Mouse (Mus musculus): Measurements from ENCODE around the gene 1700113H08Rik. TPM values are rescaled to one million over a fixed set of nuclear protein-coding genes. Genes with fewer than 3 reads are reported as not detected.

1700113H08Rik gene
- total RNA-seq, 2 experiments from 2014 or later: not detected

DNA sequence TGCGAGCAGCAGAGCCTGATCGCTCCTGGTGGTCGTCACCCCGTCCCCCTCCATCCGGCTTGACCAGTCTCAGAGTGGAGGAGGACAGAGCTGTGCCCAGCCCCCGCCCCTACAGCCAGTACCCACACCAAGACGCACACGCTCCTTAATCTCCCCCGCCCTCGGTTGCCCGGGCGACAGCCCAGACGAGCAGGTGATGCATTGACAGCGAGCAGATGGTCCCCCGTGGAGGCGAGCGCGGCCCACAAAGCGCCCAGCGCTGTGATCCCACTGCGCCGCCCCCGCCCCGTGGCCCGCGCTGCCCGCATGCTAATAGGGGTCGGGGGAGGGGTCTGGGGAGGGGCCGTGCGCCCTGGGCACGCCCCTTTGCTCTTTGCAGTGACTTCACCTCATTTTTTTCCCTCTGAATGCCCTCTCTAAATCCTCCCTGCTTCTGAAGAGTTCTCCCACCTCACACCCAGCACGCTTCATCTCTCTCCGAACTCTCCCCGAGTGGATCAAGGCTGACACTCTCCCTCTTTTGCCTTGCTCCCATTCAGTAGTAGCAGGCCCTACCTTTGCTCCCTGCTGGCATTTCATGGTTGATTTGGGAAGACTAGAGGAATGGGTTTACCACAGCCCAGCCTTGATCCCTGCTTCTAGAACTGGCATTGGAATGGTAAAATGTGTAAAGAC is 543 bp downstream of the 1700113H08Rik start:
- intact Hi-C loops (cut with DNase I): no loop called here
- no peak for DNase-seq

- intact Hi-C loops (cut with DNase I): no loop called here
- DNase-seq: no peak
Observed at GRCm38 (mm10) chr10:87058926-87059325, 1.1 kb downstream of the 1700113H08Rik start.

DNA sequence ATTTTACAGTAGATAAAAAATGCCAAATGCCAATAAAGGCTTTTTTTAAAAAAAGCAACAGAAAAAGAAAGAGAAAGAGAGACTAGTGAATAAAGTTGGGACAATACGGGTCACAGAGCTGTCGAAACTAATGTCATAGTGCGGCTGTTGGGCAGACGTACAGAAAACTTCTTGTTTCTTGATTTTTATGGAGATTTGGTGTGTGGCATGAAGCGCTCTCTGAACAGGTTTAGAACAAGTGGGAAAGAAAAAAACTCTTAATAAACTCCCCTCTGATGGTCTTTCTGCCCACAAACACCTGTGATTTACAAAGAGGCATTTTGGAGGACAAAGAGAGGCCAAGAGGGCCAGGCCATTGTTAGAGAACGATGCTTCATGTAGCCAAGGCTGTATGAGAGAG is 1.6 kb downstream of the 1700113H08Rik start:
- DNase-seq: no peak
- intact Hi-C loops (cut with DNase I): no loop called here

DNA sequence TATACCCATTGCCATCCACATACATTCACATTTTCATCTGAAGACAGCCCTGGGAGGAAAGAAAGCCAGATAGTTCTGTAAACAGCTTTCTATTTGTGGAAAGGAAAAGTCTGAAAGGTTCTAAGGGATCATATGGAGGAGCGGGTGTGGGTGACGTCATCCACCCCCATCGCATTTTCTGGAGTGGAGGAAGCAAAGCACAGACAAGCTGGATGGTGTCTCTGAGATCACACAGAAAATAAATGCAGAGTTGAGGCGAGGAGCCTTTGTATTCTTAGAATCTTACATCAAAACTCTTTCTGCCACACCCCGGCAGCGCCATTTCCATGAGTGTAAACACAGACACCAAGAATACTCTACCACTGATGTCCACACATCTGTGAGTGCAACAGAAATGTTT is 26.4 kb downstream of the 1700113H08Rik start:
- intact Hi-C loops (cut with DNase I): no loop called here
- DNase-seq: no peak

- no peak for DNase-seq
- intact Hi-C loops (cut with DNase I): no loop called here
Observed at GRCm38 (mm10) chr10:87087646-87088045, 29.8 kb downstream of the 1700113H08Rik start.

- intact Hi-C loops (cut with DNase I): loop anchor here (2.0 kb wide), 1 partner anchor 411 kb away; no protein-coding TSS in a partner anchor
- no peak for DNase-seq
Observed at GRCm38 (mm10) chr10:87094249-87094648, 36.4 kb downstream of the 1700113H08Rik start.

GRCm38 (mm10) chr10:87098722-87099121 is 40.9 kb downstream of the 1700113H08Rik start:
- intact Hi-C loops (cut with DNase I): no loop called here
- DNase-seq: no peak

DNA sequence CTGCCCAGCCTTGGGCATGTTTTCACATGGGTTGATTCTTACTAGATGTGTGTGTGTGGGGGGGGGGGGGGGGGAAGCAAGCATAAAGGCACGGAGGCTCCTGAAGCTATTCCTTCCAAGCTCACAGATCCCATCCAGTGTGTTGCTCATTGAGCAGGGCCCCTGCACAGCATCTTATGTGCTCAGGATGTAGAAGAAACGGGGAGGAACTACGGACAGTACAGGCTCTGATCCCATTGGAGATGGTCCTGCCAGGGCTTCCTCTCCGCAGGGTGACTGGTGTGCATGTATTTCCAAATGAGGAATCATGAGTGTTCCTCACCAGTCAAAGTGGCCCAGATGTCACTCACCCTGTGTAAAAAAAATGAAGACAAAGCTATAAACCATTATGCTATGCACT is 42.8 kb downstream of the 1700113H08Rik start:
- intact Hi-C loops (cut with DNase I): no loop called here
- DNase-seq: no peak

DNA sequence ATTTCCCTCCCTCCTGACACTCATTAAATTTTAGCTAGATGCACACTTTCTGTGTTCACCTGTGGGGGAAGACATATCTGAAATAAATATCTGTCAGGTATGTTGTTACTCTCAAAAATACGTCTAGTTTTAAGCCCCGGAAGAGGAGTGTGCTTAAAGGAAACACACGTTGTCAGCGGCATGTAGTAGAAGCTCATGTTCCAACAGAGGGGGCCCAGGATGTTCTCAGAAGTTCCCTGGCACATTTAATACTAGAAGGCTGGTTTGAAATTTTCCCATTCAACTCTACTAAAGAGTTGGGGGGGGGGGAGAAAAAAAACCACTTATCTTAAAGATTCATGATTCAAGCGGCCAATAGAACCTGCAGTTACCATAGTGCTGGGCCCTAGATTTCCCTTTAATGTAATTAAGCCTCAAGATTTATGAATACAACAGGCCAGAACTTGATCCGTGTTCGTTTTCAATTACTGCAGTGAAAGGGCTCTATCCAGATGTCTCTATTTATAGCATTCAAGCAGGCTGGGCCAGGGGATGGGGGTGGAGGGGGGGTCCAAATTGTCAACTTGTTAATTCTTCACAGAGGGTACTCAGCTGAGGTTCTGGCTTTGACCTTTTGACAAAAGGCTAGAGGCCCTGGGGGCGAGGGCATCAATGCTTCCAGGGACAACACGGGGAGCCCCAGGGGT is 43.6 kb downstream of the 1700113H08Rik start:
- no peak for DNase-seq
- intact Hi-C loops (cut with DNase I): no loop called here

GRCm38 (mm10) chr10:87101951-87102320 is 44.1 kb downstream of the 1700113H08Rik start:
- intact Hi-C loops (cut with DNase I): no loop called here
- DNase-seq: no peak

GRCm38 (mm10) chr10:87102455-87102854 is 44.6 kb downstream of the 1700113H08Rik start:
- no peak for DNase-seq
- intact Hi-C loops (cut with DNase I): no loop called here

- intact Hi-C loops (cut with DNase I): no loop called here
- no peak for DNase-seq
Observed at GRCm38 (mm10) chr10:87103286-87103685, 45.4 kb downstream of the 1700113H08Rik start.

DNA sequence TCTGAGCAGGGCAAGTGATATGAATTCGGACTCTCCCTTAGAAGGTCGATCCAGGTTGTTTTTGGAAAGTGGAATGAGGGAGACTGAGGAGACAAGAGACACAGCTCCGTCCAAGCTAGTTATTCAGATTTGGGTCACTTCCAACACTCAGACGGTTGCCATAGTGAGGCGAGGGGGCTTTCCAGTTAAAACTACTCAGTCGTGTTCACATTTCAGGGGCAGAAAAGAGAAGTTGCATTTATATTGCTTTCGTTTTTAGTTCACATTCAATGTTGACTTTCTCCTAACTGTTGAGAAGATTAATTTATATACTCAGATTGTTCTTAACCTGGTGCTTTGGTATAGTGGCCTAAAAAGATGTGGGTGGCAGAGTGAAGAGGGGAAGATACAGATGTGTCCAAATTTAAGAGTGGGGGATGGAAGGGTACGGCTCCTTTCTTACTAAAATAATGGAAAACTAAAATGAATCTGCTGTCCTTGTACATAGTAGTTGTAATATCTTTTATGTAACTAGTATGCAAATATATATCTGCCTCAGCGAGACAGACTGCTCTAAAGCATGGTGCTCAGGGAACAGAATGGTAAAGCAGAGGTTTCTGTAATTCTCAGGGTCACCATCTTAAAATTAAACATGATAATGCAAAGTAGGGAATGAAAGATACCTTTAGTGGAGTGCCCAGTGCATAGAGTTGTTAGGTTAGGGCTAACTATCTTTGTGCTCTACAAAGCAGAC is 49.9 kb downstream of the 1700113H08Rik start:
- DNase-seq: no peak
- intact Hi-C loops (cut with DNase I): no loop called here

DNA sequence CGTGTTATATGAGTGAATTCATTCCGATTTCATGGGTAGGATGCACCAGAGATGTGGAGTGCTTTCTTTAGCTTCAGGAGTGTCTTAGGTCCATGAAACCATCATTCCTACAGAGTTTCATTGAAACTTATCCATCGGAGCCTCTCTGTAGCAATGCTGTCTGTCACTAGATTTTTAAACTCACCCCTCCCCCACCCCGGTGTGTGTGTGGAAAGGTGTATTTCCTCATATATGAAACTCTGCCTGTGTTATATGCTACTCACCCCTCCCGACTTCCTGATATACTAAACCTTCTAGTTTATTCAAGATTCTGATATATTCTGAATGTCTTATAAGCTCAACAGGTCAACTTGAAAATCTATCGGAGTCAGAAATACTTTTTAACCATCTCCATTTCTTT is 50.5 kb downstream of the 1700113H08Rik start:
- intact Hi-C loops (cut with DNase I): no loop called here

GRCm38 (mm10) chr10:87109038-87109771 is 51.4 kb downstream of the 1700113H08Rik start:
- no peak for DNase-seq
- intact Hi-C loops (cut with DNase I): no loop called here

More for the DNA sequence above, 50.5 kb downstream of the 1700113H08Rik start:
- DNase-seq: no peak

DNA sequence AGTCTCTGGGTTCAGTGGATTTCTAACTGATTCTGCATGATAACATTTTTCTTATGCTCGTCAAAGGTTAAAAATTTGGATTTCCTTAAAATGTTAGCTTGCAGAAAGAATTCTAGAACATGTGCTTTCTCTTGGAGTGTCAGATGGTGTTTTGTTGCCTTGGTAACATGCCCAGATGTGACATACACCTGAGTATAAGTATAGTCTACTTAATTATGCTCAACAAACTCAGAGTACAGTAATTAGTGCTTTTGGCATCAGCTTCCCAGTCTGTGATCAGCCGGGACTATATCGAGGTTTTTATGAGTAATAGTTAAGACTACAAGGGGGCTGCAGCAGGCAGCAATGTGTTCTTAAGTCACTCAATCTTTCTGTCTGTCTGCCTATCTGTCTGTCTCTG is 53.1 kb downstream of the 1700113H08Rik start:
- no peak for DNase-seq
- intact Hi-C loops (cut with DNase I): no loop called here

DNA sequence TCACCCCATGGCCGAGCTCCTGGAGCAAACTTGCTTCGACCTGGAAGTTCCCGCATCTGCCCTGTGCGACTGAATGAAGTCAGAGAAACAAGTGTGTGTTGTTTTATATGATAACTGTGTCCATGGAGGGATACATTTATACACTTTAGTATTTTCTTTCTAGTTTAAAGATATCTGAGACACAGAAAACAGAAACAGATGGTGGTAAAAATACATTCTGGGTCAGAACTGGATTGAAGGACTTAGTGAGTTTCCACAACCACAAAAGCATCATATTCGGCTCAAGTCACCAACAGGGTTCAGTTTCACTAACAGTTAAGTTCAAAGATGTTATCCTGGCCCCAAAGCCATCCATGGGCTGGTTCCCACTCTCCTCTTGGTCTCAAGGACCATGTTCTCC is 67.2 kb downstream of the 1700113H08Rik start:
- no peak for DNase-seq
- intact Hi-C loops (cut with DNase I): no loop called here

DNA sequence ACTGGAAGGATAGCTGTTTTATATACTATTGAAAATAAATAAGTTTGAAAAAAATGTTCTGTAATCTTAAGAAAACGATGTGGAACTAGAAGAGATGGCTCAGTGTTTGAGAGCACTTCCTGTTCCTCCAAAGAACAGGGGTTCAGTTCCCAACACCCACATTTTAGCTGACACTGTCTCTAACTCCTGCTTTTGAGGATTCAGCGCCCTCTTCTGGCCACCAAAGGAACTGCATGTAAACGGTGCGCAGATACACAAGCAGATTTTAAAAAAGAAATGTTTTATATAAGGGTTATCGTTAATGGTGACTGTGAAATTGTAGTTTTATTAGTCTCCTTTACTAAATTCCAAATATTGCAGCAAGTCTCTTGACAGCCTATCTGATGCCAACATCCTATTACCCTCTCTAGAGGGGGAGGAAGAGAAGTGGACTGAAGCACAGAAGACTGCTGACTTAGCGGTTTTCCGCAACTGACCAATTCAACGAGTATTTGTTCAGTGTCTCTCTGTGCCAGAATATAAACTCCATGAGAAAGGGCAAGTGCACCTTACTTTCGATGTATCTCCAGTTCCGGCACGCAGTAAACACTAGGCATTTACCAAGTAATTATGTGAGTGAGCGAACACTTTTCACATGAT is 68.5 kb downstream of the 1700113H08Rik start:
- no peak for DNase-seq
- intact Hi-C loops (cut with DNase I): no loop called here

- intact Hi-C loops (cut with DNase I): no loop called here
- DNase-seq: no peak
Observed at GRCm38 (mm10) chr10:87151050-87151449, 93.2 kb downstream of the 1700113H08Rik start.

DNA sequence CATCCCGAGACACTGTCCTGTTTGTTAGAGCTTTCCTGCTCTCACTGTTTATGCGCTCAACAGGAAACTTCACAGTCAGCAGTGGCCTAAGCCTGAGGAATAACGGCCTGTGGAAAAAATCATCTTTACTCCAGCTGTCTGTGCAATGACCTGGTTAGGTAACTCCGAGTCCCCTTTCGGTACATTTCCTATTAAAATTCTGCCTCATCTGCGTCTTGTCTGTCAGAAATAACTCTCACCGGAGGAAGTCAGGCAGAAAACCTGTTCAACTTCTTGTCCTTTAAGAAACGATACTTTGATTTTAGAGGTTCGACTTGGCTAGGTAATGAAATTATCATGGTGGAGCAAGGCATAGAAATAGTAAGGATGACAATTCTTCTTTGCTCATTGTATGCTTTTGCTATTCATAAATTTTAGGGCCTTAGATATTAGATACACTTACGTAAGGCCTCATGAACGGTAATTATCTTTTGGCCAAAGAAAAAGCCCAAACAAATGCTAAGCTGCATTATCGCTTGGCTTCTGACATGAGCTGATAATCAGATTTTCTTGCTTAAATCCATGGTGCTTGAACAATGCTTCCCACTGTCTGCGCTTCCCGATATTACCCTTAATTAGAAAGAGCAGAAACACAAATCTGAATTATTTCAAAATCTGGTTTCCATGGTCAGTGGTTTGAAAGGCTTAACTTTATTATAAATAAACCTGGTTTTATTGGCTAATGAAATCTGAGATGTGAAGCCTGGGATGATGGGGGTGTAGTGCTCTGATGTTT is 96.1 kb downstream of the 1700113H08Rik start:
- no peak for DNase-seq
- intact Hi-C loops (cut with DNase I): no loop called here
